Mouse (Mus musculus) lung, postnatal 4 days (tissue): Measurements from ENCODE around the gene Olfr1097.

Source experiments
- DNase-seq, 2 experiments: peaks; one replicate each; pipeline ENCODE4 v3.0.0; 2021

Gene Olfr1097

DNA sequence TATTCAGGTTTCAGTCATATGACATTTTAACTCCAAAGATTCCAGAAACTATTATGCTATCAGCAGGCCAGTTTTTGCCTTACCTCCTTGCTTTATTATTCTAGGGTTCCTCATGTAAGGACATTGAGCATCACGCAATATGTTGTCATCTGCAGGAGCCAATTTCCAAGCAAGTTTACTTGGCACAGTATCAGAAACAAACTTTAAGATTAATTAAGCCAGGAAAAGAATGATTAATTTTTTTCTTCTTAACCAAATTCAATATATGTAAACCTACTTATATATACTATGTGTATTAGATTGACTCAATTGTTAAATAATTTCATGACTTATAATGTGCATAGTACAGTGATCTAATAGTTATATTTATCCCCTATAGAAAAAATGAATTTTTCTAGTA is at the start of gene Olfr1097:
Gene Olfr1097, minus strand, starts transcription at position 101 of the 400 bp plus-strand sequence.
- no peak for DNase-seq

- no peak for DNase-seq
Observed at GRCm38 (mm10) chr2:86926557-86926956, 34.5 kb upstream of the Olfr1097 start.

GRCm38 (mm10) chr2:86924445-86924844 is 32.4 kb upstream of the Olfr1097 start, which contains the start of gene Olfr1098:
Gene Olfr1098 (minus strand): TSS chr2:86924545.
- no peak for DNase-seq

DNA sequence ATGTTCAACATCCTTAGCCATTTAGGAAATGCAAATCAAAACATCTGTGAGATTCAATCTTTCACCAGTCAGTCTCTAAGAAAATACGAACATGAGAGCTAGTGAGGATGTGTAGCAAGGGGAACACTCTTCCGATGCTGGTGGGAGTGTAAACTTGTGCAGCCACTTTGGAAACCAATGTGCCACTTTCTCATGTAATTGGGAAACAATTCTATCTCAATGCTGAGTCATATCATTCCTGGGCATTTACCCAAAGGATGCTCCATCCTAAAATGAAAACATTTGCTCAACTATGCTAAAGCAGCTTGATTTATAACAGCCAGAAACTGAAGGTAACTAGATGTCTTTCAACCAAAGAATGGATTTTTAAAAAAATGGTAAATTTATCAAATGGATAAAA is 13.6 kb upstream of the Olfr1097 start:
- DNase-seq: no peak

DNA sequence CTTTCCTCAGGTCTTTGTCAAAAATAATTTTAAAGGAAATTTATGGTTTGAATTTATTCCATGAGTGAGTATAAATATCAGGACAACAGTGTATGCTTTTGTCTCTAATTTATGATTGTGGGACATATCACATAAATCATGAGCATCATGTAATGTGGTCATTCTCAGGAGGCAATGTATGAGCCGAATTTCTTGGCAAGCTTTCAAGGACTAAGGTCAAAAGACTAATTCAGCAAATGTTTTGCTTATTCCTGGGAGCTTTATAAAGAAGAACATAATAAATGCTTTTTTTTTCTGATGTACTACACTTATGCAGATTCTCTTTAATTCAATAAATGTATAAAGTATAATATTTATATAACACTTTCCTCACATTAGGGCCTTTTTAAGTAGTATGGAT is 17.3 kb downstream of the Olfr1097 start, which contains the start of gene Gm13723:
Gene Gm13723, minus strand, starts transcription at position 101 of the 400 bp plus-strand sequence.
- no peak for DNase-seq

- no peak for DNase-seq
Observed at GRCm38 (mm10) chr2:86851596-86851995, 40.4 kb downstream of the Olfr1097 start, which contains the start of gene Olfr1095. Gene Olfr1095 (minus strand): TSS chr2:86851696.
